Mouse (Mus musculus): Measurements from ENCODE around the gene Hic2. TPM values are rescaled to one million over a fixed set of nuclear protein-coding genes. Genes with fewer than 3 reads are reported as not detected.
"Not testable (repeated sequence)": the region's sequence is repeated elsewhere in the genome, so short reads cannot be mapped to it uniquely, and the experiment has no call there.

Gene Hic2
- total RNA-seq, 2 experiments from 2014 or later: 1.1 to 1.3 TPM

DNA sequence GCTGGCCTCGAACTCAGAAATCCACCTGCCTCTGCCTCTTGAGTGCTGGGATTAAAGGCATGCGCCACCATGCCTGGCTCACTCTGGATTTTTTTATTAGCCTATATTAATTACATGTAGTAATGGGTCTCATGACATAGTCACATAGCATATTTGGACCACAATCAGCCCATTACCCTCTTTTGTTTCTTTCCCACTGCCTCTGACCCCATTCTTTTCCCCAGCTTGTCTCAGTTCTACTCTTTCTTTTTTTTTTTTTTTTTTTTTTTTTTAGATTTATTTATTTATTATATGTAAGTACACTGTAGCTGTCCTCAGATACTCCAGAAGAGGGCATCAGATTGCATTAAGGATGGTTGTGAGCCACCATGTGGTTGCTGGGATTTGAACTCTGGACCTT lies 1.8 kb upstream of the Hic2 start:
- DNase-seq; intact Hi-C loops (cut with DNase I): not testable (repeated sequence)

DNA sequence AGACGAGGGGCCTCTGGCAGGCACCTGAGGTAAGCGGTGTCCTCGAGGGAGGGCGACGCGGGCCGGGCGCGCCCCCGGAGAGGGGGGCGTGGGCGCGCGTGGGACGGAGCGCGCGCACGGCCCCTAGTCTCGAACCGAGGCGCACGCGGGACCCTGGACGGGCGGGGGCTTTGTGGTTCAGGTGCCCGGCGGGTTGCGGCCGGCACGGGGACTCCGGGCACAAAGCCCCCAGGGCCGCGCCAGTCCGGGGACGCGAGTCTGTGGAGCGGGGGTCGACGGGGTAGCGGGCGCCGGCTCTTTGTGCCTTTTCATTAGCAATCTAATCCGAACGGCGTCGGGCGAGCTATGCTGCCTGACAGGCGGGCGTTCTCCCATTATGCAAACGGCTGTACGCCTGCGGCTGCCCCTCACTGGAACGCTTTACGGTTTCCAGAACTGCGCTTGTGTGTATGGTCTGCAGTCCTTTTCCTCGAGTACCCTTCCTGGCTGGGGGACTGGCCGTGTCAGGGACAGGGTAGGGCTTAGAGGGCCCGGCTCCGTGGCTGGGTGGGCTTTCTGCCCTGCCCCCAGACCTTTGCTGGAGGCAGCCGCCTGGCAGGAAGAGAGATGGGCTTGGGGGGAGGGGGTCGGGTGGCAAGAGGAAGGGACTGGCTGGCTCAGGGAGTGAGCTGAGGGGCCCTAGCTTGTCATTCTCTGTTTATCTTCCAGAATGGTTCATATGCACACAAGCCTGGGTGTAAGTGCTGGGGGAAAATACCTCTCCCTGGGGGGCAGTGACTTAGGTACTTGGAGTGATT lies 528 bp downstream of the Hic2 start:
- intact Hi-C loops (cut with DNase I): no loop called here
- peak in 1 of 2 experiments; percentile 31 for DNase-seq

DNA sequence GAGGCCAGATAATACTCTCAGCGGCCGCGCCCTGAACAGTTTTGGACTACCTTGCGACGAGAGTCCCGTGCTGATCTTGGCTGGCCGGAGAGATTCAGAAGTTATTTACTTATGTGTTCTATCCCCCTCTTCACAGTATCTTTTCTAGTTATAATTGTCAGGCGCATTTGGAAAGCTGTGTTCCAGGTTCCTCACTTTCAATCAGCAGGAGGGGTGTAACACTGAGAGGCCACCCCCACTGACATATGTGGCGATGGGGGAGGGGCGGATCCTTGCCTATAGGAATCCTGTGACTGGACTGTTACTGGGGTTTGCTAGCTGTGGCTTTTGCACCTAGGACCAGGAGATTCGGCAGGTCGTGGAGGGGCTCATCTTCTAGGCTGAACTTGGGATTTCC lies 1.1 kb downstream of the Hic2 start:
- no peak for DNase-seq
- intact Hi-C loops (cut with DNase I): no loop called here

DNA sequence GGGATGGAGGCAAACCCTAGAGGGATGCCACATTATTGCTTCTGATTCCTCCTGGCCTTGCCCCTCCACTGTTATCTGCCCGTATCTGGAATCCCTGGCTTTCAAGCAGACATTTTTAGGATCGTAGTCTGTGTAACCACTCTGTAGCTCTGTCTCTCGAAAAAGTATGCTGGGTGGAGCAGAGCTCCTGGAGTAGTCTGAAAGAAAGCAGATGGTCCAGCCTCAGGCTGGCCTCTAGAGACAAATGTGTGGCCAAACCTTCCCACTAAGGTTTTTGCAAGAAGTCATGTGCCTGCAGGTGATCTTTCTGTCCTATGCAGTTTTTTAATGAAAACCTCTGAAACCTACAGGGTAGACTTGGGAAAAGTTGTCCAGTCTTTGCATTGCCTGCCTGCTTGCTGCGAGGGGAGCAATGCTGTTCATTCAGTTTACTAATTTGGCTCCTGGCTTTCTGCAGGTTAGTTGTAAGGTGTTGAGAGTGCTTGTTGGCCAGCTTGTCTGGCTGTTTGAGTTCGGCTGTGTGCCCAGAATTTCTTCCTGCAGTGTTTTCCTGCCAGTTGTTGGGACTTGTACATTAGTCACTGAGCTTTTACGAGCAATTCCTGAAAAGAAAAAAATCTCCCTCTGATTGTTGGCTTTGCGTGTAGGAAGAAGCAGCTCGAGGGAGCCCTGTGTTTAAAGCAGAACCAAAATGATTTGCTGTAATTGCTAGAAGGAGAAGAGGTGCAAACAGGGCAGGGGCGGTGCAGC lies 1.7 kb downstream of the Hic2 start:
- DNase-seq: no peak
- intact Hi-C loops (cut with DNase I): no loop called here

DNA sequence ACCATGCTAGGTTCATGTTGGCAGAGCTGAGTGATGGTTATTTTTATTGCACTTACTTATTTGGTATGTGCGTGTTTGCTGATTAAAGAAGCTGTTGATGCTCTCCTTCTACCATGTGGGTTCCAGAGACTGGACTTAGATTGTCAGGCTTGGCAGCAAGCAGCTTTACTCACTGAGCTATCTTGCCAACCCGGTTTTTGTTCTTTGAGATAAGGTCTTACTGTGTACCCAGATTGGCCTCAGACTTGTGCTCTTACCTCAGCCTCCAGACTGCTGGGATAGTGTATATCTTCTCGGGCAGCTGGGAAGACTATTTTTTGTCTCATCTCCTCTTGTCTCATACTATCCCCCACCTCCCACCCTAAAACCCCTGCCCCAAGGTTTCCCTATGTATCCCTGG lies 4.3 kb downstream of the Hic2 start:
- intact Hi-C loops (cut with DNase I): no loop called here
- DNase-seq: no peak

DNA sequence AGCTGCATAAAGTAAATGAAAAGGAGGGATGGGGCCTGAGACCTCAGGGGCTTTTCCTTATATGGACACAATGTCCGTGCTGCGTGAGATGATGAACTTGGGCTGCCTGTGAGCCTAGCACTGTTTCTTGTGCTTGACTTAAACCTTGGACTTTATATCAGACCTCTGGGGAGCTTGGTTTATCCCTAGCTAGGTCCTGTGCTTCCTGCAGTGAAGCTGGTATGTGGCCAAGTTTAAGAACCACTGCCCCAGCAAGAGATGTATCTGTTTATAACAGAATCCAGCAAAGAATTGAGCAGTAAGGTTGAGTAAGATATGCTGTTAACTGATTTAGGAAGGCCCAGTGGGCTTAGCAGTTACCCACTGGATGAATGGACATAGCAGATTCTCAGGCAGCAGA lies 6.0 kb downstream of the Hic2 start:
- intact Hi-C loops (cut with DNase I): no loop called here
- no peak for DNase-seq

DNA sequence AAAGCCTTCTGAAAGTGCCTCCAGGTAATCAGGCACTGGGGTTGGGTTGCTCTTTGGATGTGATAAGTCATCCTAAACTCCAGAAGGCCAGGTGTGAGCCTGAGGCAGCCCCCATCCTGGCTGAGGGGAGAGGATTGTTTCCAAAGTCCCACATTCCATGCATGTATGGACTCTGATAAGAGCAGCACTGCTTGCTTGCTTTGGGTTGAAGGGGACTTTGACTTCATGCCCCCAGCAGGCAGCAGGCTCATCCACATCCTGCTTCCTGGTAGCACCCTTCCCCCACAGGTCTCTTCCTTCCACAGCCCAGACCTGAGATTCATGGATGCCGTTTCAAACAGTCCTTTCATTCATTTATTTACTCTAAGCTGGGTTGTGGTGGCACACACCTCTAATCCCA lies 10.4 kb downstream of the Hic2 start:
- DNase-seq: no peak
- intact Hi-C loops (cut with DNase I): no loop called here

DNA sequence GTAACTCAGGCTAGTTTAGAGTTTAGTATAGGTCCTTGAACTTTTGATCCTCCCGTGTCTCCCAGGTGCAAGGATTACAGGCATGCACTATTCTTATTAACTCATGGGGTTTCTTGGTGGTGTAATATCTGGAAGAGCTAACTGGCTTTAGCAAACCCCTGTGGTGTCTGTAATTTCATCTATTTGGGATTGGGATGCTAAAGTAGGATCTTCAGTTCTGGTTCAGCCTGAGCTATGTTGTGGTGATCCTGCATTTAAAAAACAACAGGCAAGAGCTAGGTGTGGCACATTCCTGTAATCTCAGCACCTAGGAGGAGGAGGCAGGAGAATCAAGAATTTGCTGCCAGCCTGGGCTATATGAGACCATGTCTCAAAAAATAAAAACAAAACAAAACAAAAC lies 11.6 kb downstream of the Hic2 start:
- intact Hi-C loops (cut with DNase I): no loop called here
- no peak for DNase-seq

DNA sequence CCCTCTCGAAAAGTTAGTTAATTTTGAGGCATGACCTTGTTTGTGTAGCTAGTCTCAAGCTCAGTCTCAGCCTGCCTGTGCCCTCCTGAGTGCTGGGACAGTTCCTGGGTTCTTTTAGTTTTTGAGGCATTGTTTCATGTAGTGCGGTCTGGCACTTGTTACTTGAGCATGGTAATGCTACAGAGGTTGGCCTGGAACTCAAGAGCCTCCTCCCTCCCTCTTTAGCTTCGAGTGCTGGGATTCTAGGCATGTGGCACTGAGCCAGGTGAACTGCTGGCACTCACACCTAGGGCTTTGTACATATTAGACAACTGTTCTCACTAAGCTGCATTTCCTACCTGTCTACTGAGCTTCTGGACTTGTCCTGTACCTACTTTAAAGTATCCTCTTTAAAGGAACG lies 14.4 kb downstream of the Hic2 start:
- intact Hi-C loops (cut with DNase I): no loop called here
- DNase-seq: no peak

DNA sequence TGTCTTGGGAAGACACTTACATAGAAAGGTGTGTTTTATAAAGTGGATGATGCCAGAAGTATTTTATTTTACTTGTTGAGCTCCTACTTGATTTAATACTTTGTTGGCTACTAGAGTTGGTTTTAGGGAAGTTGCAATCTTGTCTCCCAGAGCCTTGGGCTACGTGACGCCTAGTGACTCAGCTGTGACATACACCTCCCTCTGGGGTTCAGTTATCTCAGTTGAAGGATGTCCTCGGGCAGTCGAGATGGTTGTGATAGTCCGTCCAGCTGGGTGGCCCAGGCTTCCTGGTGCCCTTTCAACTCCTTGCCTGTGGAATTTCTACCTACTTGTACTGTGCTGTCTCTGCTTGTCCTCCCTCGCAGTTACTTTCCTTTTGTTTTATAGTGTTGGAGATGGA lies 15.8 kb downstream of the Hic2 start:
- intact Hi-C loops (cut with DNase I): no loop called here
- no peak for DNase-seq

DNA sequence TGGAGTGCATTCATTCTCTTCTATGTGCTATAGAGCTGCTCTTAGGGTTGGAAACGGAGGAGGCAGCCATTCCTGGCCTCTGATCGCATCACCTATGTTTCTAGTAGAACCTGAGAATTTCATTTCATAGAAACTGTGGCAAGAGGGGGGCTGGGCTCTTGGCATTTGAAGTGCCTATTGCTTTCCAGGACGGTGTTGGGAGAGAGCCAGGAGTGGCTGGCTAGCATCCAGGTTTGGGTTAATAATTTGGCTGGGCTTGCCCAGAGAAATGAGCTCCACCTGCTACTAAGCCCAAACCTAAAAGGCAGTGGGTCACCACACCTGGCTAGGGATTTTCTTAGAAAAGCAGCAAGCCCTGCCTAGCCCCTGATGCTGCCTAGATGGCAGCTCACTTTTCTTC lies 18.2 kb downstream of the Hic2 start:
- peak in 1 of 2 experiments; percentile 36 for DNase-seq
- intact Hi-C loops (cut with DNase I): no loop called here

DNA sequence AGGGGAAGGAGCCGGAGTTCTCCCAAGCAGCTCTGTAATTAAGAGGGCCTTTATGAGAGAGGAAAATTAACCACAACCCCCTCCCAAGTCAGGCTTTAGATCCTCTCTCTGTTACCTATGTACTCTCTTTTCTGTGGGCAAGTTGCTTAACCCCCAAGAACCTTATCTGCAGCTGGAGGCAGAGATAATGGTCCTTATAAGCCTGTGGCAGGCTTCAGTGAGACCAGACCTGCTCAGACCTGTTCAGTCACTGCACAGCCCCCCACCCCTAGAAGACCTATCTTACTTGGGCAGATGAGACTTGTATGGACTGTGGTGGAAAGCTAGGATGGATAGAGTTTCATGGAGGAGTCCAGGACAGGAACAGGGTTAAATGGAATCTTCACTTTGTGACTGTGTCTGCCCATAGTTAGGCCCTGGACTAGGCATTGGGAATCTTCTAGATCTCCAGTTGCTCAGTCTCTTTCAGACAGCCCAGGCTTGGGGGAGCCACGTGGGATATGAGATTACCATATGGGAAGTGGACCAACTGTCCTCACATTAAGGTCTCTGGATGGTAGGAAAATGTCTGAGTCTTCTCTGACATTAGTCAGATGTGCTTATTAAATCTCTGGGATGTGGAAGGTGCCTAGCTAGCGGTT lies 18.8 kb downstream of the Hic2 start:
- intact Hi-C loops (cut with DNase I): no loop called here
- no peak for DNase-seq

DNA sequence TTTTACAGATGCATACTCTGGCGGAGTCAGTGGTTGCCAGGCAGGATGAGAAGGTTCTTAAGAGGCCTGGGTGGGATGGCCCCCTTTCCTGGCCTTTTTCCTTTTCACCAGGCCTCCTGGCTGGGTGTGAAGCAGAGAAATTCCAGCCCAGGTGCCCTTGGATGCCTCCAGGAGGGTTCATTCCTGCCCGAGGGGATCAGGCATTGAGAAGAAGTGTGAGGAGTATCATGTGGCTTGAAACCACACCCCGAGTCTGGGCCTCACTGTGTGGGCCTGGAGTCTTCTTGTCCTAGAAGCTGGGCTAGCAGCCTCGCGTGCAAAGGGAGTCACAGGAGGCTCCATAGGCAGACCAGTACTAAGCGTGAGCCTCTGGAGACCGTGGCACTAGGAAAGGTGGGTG lies 19.5 kb downstream of the Hic2 start:
- intact Hi-C loops (cut with DNase I): no loop called here
- DNase-seq: no peak

DNA sequence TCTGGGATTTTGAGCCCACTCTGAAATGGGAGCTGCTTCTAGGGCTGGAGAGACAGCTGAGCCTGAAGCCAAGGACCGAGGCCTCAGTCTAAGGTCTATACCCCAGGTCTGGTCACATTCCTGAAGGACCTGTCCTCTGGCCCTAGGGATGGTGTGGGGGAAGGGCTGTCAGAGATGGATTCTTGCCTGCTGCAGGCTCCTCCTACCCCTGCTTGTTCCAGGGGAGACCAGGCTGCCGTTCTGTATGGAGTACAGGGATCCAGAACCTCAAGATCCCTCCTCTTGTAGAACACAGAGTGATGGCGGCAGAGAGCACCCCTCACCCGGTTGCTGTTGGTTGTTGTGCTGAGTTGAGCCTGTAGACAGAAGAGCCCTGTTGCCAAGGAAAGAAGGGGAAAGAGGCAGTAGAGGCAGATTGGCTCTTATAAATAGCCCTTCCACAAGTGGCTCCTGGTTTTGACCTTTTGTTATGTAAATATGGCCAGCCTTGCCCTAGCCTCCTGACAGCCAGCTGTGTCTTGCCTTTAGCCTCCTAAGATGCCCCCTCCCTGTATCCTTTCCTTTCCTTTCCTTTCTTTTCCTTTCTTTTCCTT lies 20.7 kb downstream of the Hic2 start:
- DNase-seq: no peak
- intact Hi-C loops (cut with DNase I): no loop called here

DNA sequence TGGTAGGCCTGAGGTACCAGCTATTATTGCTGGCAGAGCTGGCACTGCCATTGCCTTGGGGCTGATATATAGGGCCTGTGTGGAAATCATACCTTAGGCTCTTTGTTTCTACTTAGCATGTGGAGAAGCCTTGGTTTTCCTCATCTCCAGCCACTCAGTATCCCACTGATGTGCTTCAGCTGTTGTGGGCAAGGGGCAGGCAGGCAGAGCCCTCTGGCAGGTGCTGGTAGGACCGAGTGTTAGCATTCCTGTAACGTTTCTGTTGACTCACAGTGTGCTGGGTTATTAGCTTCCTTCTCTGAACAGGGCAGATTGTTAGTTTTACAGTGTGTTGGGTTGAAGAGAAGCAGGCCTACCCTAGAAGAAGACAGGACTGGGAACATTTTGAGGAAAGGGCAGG lies 21.9 kb downstream of the Hic2 start:
- intact Hi-C loops (cut with DNase I): no loop called here
- DNase-seq: no peak

DNA sequence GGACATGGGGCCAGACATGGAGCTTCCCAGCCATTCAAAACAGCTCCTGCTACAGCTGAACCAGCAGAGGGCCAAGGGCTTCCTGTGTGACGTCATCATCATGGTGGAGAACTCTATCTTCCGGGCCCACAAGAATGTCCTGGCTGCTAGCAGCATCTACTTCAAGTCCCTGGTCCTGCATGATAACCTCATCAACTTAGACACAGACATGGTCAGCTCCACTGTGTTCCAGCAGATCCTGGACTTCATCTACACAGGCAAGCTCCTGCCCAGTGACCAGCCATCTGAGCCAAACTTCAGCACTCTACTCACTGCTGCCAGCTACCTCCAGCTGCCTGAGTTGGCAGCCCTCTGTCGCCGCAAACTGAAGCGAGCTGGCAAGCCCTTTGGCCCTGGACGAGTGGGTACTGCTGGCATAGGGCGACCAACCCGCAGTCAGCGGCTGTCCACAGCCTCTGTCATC lies 24.0 kb downstream of the Hic2 start:
- intact Hi-C loops (cut with DNase I): no loop called here
- DNase-seq: peak; percentile 61 to 72

DNA sequence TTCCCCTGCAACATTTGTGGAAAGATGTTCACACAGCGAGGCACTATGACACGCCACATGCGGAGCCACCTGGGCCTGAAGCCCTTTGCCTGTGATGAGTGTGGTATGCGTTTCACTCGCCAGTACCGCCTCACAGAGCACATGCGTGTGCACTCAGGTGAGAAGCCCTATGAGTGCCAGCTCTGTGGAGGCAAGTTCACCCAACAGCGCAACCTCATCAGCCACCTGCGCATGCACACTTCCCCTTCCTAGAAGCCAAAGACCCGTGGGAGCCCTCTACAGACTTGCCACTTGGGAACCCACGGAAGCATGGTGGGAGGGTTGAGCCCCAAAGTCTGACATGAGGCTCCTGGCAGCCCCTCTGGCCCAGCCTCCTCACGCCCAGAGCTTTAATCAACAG lies 25.5 kb downstream of the Hic2 start:
- no peak for DNase-seq
- intact Hi-C loops (cut with DNase I): no loop called here

DNA sequence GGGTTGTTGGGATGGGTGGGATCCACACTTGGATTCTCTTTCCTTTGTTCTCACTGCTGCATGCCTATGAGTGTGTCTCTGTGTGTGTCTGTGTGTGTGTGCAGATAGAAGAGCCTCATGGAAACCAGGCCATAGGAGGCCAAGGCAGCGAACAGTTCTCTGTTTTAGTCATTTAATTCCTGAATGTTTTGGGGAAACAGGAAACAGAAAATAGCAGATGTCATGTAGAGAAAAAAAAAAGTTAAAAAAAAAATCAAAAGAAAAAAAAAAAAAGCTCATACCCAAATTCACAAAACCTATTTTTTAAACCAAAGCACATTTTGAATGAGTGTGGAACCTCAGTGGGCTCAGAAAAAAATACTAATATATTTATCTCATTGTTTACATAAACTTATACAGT lies 28.0 kb downstream of the Hic2 start:
- intact Hi-C loops (cut with DNase I): no loop called here
- DNase-seq: no peak

DNA sequence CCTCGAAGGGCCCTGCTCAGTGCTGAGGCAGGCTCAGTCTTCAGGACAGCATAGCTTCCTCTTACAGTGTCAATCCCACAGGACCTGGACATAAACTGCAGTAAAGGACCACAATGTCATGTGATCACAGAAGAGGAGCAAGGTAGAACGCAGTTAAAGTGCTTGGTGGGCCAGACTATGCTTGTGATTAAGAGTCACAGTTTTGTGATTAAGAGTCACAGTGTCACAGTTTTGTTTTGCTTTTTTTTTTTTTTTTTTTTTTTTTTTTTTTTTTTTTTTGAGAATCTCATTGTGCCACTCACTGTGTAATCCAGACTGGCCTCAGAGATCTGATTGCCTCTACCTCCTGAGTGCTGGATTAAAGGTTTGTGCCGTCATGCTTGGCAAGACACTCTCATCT lies 32.7 kb downstream of the Hic2 start:
- no peak for DNase-seq
- intact Hi-C loops (cut with DNase I): no loop called here

DNA sequence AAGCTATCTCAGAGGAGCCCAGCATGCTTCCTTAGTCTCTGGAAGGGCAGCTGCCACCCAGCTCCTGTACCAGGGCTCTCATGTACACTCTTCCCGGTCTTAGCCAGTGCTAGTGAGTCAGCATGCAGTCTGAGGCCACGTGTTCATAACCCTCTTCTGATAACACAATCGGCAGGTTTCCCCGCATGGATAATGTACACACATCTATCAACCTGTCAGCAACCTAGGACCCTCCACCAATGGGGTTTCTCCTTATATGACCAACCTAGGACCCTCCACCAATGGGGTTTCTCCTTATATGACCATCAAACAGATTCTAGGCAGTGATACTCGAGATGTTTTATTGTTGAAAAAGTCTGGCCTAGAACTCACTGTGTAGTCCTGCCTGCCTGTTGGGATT lies 34.6 kb downstream of the Hic2 start:
- DNase-seq: no peak
- intact Hi-C loops (cut with DNase I): no loop called here

DNA sequence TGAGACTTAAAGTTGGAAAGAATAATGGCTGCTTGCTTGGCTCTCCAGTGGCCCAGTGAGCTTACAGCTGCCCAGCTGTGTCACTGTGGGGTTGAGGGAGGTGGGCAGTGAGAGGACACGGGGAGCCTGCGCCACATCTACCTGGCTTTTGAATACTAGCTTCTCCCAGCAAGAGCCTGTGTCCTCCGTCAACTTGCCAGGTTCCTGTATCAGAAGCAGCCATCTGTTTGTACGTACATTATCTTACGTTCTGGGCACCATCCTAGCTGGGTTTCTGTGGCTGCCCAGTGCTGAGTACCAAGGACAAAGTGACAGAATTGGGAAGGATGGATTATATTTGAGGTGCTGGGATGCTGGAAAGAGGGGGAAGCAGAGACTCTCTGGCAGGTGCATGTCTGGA lies 36.5 kb downstream of the Hic2 start:
- intact Hi-C loops (cut with DNase I): loop anchor here (2.0 to 10.0 kb wide), 3 partner anchors 59 to 355 kb away; partner anchors contain the start of gene Ccdc116
- DNase-seq: no peak
